Mouse (Mus musculus): ENCODE data around the gene Rufy4.
A peak's percentile ranks its signal among the peaks of the same experiment; 100 is the strongest.

Gene Rufy4

DNA sequence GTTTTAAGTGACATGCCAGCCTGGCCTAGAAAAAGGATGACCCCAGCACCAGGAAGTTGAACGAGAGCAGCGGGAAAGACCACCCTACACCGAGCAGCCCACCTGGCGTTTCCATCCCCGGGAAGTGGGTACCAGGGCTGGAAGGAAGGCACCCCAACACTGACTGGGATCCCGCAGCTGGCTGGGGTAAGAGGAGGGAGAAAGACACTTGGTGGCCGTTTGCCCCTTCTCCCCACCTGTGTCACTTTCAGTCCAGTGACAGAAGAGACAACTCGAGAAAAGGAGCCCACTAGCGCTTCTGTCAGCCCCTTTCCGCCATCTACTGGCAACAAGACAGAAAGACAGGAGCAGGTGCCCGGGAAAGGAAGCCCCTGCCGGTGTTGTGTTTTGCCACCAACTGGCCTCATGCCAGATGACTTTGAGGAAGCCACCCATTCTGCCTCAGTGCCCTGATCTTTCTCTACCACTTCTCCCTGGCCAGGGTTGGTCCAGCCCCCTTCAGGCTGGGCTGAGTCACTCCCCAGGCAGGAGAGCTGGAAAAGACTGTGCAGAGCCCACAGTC is at the start of gene Rufy4:
Rufy4 (plus strand) TSS at position 551 of the 562 bp plus-strand sequence.
- DNase-seq, result peak; percentile 62

DNA sequence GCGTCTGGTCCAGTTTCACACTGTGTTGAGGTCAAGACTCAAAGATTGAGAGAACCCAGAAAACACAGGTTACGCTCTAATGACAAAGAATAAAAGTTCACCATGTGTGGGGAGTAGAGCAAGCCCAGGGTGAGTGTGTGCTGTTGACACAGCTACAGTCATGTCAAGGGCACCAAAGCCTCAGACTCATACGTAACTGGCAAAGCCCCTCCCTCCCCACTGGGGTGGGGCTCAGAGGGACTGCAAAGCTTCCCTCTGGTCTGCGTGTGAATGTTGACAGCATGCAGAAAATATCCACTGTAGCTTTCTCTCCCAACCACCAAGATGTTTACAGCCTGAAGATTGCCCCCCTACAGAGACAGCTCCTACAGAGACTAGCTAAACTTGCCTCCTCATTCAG is 49.1 kb upstream of the Rufy4 start:
- no peak for DNase-seq

DNA sequence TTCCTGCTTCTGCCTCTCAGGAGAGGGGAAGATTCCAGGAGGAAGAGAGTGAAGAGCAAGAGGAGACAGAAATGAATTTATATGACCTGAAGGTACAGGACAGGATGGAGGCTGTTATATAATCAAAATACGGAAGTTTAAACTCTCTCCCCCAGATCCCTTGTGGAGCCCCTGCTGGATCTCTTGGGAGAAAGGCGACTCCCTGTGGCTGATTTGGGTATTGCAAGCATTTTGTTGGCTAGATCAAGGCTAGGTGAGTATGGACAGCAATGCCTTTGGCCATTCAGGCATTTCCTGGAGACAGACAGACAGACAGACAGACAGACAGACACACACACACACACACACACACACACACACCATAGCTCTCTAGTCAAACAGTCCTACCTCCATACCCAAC is 48.0 kb upstream of the Rufy4 start:
- DNase-seq, result peak; percentile 74

DNA sequence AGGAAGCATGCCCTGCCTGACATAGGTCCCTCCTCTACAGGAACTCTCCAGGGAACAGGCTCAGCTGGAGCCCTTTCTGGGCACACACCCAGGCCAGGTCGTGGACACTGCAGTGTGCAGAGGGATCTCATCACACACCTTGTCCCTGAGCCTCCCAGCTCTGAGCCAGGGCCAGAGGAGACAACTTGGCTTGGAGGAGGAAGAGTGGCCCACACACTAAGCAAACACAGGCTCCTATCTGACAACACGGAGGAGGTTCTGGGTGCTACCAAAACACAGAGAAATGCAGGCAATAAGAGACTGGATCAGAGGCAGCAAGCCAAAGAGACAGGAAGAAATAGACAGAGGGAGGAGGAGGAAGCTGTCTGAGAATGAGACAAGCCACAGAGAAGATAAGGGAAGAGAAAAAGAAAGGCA is 43.8 kb upstream of the Rufy4 start:
- no peak for DNase-seq

DNA sequence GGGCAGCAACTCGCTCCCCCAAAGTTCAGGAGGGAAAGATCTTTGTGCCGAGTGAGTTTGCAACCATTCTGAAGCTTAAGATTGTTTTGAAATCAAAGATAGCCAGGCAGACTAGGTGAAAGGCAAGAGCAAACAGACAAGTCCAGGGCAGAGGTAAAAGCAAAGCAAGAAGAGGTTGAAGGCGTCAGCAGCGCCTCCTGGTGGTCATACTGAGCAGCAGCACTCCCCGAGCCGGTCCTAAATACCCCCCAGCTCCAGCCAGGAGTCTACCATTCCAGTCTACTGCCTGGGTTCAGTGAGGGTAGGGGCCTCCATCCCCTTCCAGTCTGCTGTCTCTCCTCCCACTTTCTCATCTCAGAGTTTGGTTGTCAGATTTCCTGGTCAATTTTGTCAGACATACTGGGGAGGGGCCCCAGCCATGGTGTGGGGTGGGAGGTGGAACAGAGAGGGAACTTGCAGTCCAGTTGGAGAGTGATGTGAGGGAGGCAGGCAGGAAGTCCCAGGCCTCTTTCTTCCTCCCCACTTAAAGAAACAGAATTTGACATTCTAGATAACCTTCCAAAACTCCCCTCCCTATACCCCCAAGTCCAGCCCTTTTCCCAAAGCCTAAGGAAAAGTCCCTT is 42.4 kb upstream of the Rufy4 start:
- peak; percentile 33 for DNase-seq

DNA sequence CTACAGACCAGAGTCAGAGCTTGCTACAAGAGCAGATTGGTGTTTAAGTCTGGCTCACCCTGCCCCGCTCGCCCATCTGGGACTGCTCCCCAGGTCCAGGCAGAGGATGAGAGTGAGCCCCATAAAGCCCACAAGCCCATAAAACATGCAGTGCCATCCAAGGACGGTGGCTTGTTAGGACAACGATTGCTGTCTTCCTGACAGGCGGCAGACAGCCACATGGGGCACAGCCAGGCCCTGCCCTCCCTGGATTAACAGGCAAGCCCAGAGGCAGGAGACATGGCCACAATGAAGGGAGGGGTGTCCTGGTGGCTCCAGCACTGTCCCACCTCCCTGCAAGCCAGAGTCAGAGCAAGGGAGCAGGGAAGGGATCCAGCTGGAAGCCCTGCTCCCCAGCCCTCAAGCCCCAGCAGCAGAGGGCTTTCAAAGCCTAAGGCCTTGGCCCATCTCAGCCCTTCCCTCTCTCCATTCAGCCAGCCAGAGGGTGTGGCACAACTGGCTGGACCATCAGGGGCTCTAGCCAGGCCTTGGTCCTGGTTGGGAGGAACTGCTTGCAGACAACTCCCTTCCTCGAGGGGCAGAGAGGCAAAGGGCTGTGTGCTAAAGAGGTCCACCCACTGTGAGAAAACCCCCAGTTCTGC is 41.2 kb upstream of the Rufy4 start:
- DNase-seq, result no peak

DNA sequence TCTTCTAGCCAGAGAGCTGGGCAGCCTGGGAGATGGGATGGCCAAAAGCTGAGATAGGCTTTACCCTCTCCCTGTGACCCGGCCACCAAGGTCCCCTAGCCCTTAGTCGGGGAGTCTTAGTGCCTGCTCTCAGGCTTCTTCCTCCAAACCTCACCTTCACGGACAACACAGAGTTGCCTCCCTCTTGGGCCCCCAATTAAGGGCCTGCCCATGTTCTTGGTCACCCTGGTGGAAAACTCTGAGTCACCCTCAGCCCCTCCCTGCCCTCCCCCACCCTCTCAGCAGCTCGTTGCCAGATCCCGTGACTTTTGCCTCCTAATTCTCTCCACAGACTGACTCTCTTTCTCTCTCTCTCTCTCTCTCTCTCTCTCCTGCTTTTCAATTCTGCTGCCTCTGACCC is 40.6 kb upstream of the Rufy4 start:
- no peak for DNase-seq

DNA sequence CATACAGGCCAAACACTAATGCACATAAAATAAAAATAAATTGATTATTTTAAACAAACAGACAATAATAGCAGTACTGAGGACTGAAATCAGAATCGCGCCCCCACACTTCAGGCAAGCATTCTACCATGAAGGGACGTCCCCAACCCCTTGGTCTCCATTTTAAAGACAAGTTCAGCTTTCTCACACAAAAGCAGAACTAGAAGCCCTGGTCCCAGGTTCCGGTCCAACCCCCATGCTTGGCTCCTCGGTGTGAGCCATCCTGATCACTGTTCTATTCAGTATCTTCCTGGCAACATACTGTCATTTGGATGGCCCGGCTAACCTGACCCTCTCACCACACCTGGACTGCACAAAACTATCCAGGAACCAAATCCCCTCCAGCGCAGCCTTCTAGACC is 39.8 kb upstream of the Rufy4 start:
- no peak for DNase-seq

DNA sequence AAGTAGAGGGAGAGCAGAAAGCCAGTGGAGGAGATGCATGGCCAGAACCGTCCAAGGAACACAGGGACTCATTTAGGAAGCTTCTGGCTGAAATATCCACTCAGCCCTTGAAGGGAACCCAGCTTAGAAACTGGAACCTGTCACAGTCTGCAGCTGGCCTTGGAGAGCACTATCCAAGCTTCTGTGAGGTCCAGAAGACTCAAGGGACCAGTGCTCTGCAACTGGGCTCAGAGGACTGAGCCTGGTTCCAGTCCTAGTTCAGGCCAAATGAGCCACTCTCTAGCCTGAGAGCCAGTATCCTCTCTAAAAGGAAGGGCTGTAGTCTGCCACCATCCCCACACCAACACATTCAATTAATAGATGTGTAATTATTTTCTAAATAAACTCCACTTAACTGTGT is 36.8 kb upstream of the Rufy4 start:
- DNase-seq, result no peak

DNA sequence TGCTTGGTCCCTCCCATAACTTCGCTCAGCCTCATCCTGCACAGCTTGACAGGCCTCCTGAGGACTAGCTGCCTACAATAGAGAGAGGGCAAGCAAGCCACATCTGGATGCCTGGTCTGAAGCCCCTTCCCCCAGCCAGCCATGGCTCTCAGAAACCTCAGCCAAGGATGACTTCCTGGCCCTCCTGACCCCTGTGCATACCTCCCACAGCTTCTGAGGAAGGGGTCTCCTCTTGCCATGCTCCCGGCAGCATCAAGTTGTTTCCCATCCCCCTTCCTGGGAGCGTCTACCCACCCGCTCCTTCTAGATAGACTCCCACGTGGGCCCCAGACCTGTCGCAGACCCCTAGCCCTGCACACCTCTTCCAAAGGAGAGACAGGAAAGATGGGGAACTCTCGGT is 35.0 kb upstream of the Rufy4 start:
- no peak for DNase-seq

DNA sequence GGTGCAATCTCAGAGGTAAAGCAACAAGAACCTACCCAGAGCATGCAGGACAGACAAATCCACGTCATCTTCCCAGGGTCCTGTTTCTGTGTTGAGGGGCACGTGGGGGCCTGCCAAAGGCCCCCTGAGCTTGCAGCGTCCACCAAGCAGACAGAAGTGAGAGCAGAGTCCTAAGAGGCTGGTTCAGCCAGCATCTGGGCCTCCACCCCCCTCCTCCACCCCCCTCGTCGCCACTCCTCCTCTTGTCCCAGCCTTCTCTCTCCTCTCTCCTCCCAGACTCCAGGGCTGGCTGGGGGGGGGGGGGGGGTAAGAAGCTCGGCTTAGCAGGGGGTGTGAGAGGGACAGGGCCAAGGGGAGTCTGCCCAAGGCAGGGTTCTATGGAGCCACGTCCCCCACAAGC is 34.2 kb upstream of the Rufy4 start:
- DNase-seq, result no peak

DNA sequence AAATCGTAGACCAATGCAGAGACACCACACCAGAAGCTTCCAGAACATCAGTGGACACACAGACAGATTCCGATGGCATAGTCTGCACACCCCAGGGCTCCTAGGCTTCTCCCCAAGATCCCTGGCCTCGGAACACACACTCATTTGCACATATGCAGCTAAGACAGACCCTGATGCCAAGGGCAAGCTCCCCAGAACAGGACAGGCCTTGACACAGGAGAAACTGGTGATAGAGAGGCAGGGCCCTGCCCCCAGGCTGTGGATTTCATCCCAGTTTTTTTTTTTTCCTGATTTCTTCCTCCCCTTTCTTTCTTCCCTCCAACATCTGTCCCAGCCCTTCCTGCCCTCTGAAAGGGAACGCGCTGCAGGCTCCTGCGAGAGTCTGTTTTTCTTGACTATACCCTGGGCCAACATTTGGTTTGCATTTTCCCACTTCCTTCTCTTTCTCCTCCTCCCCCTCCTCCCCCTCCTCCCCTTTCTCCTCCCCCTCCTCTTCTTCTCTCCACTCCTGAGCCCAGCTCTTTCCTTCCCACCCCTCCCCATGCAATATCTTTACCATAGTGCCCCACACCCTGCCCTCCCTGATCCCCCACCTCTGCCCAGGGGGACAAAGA is 33.6 kb upstream of the Rufy4 start:
- DNase-seq, result no peak

DNA sequence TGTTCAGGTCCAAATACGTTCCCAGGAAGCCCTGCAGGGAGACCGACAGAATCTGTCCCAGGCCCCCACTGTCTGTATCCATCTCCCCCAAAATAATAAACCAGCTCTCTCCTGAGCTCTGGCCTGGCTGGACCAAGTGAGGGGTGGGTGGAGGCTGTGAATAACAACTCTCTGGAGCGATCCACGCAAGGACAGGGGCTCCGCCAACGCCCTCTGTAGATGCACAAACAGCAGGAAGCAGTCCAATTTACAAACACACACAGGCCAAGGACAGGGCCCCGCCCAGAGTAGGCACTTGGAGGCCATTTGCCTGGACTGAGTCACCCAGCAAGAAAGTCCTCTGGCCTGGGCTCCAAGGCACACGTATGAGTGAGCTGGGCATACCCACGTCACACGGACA is 33.1 kb upstream of the Rufy4 start:
- no peak for DNase-seq

DNA sequence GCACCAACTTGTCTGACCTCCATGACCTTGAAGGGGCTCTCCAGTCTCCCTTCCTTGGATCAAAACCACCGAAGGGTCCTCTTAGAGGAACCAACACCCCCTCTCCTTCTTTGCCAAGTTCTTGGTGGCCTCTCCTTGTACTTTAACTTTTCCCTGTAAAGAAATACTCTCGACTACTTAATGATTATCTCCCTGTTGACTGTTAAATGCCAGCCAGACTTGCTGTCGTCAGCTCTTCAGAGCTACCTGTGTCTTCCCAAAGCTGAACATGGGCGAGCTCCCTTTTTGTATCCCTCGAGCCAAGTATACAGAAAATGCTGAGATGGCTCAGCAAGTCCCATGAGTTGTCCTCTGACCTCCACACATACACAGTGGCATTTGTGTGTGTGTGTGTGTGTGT is 31.9 kb upstream of the Rufy4 start:
- DNase-seq, result no peak

DNA sequence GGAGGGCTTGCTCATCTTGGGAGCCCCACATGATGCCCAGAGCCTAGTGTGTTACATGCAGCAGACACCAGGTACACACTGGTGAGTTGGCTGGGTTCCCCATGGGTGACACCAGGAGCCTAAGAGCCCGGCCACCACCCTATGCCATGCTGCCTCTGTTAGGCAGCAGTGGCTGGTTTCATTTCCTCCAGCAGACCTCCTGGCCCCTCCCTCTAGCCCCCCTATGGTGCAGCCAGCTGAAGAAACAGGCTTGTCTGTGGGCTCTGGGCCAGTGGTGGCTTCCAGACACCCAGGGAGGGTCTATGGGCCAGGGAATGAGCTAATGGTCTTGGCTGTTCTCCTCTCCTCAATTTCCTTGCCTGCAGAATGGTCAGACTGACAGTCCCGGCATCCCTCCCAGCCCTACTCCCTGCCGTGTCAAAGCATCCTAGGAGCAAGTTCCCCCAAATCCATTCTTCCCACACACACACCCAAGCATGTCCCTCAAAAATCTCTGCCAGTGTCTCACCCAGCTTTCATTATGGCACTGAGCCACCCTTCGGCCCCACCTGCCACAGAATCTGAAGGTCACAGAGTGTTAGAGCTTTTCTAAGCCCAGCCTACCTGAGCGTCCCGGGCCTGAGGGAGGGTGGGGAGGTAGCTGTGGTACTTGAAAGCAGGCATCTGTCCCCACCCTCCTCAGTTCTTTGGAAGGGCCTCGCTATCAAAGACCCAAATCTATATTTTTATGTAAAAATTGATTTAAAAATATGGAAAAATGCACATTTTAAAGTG is 30.7 kb upstream of the Rufy4 start:
- DNase-seq, result peak; percentile 34

DNA sequence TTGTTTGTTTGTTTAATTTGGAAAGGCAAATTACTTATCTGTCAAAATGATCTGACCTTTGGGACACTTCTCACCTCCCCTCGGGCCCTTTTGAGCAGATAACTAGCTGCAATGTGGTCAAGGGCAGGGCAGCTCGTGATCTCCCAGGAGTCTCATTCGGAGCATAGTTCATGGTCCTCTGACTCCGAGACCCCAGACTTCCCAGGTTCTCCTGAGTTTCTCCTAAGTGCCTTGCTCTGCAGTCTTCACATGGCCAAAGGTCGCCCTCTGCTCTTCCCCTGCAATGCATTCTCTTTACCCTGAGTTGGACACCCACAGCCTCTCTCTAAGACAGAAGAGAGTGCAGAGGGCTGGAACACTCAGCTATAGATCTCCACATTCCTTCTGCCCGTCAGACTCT is 30.0 kb upstream of the Rufy4 start:
- DNase-seq, result no peak

DNA sequence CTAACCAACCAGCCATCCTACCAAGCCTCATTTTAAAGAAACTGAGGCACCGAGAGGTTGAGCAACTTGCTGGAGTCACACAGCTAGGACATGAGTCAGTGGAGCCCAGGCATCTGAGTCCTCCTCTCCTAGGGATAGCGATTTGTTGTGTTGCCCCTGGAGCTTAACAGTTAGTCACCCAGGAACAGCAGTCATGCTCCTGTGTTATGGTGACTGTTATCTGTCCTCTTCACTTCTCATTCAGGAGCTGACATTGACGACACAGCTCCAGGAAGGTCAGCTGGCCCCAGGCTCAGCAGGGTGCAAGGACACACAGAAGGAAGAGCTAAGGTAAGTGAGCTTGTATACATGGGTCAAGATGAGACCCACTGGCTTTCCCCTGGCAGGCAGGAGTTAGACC is 29.6 kb upstream of the Rufy4 start:
- DNase-seq, result no peak

DNA sequence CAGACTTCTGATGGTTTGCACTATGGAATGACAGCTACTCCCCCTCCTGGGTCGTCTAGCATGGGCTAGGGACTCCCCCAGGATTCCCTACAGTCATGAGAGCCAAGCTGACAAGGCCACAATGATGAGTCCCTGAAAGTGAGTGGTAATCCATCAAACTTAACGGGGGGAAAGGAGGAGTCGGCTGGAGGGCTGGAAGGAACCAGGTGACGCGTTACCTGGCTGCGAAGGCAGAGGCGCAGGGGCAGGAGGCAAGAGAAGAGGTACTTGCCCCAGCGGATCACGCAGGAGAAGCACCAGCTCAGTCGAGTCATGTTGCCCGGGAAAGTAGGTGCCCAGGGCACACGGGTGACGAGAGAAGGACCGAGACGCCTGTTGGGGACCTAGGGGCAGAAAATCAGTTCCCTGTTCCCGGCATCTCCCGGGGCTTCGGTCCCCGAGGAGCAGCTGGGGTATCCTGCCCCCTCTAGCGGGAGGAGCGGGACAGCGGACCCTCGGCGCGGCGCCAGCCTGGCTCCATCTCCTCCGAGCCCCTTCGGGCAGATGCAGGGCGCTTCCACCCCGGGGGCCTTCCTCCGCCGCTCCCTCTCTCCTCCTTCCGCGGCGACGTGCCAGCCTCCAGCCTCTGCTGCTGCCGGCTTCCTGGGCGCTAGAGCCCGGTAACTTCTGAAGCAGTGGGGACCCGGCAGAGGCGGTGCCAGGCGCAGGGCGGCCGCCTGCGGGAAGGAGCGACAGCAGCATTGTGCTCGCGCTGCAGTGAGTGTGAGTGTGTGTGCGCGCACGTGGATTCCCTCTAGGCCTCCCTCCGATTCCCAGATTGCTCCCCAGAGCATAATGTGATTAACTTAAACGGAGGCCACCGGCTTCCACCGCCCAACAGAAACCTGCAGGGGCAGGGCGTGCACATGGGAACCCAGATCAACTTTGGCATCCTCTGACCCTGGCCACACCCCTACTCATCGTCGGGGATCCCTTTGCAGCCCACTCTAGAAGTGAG is 27.0 kb upstream of the Rufy4 start:
- DNase-seq, result peak; percentile 54

DNA sequence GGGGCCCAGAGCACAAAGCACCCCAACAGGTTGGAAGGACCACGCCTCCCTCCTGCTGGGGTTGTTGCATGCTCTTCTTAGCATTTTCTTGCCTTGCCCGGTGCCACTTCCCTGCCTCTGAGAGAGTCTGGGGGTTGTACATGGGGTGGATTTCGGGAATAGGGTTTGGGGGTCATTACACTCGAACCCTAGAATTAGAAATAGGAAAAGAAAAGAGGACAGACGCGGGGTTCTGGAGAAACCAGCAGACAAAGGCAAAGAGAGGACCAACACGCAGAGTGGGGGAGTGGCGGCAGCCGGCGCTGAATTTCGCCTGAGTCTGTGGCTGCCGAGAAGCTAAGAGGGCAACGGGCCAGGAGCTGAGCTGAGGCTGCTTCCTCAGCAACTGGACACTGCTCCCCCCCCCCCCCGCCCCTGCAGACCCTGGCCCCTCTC is 26.3 kb upstream of the Rufy4 start:
- peak; percentile 34 for DNase-seq

DNA sequence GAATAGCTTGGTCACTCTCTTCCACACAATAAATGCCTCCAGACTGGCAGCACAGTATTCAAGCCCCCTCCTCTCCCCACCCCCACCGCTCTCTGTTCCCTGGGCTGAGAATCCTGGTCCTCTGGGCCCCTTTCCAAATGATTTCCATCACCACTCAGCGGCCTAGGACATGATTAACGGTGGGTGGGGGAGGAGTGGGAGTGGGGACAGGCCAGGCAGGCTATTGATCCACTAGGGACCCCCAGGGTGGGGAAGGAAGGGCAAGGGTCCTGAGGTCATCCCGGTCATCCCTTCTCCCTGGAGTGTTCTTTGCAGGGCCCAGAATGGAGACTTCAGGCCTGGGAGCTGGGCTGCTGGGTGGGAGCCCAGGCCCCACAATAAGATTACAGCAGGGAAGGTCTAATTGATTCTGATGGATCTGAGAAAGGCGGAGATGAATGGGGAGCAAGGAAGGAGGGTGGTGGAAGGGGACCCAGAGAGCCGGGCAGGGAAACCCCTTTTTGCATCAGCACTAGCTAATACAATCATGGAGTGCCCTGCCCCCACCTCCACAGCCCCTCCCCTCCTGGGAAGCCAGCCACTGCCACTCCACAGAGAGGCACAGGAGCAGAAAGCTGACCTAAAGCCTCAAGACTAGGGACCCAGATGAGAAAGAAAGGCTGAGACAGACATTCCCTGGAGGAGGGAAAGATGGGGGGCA is 21.5 kb upstream of the Rufy4 start:
- no peak for DNase-seq

DNA sequence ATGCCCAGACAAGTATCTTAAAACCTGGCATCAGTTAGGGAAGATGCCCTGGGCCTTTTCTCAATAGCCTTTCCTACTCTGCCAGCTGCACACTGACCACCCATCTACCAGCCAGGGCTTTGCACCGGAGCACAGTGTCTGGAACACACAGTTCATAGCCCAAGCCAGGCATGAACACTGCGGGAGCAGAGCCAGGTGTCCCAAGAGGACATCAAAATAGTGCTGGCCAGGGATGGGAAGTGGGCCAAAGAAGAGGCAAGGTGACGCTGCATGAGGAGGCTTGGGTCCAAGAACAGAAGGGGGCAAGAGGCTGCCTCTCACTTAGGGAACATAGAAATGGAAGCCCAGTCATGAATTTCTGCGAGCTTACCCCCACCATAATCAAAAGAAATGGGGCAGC is 19.7 kb upstream of the Rufy4 start:
- DNase-seq, result no peak

DNA sequence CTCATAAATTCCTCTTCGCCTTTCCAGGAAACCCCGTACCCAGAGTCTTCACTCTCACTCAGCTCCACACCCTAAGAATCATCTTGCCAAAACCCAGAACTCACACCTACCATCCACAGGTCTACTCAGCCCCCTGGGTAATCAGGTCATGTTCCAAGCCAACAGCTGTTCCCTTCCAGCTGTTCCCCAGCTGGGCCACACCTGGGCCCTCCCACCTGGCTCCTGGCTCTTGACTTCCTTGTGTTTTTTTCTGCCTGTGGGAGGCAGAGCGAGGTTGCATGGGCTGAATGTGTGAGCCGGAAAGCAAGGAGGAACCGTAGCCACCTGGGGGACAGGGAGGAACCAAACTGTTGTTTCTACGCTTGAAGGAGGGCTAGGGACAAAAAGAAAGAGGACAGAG is 19.1 kb upstream of the Rufy4 start:
- no peak for DNase-seq
